Mouse (Mus musculus) brain, adult 2 months (tissue): ENCODE data around the gene Abr.
A peak's percentile ranks its signal among the peaks of the same experiment; 100 is the strongest.

Experiments used
- DNase-seq: peaks from one replicate; pipeline ENCODE4 v3.0.0; 2011; ENCODE audit warnings: low read depth, low spot score

Abr gene

DNA sequence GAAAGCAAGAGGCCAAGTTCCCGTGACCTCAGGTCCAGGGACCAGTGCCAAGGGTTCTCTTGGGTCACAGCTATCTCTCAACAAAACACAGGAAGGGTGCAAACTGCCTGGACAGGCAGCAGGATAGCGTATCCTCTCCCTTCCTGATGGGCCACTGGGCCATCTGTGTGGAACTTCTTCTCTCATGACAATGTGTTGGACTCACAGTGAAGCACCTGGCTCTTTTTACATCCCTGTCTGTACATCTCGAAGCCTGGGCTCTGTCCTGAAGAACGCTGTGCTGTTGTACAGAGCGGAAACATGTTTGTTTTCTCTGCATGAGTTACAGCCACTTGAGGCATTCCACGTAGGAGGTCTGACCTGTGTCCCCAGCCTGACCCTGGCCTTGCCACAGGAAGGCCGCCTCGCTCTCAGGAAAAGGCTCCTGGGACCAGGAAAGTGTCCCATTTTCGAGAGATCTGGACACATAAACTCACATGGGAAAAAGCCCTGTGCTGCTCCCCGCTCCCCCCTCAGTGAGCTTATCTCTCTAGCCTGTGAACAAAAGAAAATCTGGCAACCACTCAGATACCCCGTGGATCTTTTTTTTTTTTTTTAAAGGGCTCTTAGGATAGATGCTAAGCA is 242.1 kb downstream of the Abr start:
- DNase-seq = no peak

DNA sequence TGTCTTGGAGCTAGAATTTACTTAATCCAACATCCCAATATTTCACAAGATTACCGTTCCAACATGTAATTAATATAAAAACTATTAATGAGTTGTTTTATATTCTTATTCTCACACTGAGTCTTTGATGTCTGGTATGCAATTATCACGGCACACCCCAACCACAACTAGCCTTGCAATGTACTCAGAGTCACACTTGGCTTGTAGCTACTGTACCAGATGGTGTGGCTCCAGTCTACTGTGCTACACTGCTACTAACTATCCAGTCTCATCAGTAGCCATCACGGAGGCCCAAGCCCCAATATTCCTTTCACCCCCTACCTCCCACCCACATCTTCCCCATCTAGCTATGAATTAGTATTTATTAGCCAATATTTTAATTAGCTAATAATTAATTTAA is 245.7 kb downstream of the Abr start:
- DNase-seq = peak; percentile 34

DNA sequence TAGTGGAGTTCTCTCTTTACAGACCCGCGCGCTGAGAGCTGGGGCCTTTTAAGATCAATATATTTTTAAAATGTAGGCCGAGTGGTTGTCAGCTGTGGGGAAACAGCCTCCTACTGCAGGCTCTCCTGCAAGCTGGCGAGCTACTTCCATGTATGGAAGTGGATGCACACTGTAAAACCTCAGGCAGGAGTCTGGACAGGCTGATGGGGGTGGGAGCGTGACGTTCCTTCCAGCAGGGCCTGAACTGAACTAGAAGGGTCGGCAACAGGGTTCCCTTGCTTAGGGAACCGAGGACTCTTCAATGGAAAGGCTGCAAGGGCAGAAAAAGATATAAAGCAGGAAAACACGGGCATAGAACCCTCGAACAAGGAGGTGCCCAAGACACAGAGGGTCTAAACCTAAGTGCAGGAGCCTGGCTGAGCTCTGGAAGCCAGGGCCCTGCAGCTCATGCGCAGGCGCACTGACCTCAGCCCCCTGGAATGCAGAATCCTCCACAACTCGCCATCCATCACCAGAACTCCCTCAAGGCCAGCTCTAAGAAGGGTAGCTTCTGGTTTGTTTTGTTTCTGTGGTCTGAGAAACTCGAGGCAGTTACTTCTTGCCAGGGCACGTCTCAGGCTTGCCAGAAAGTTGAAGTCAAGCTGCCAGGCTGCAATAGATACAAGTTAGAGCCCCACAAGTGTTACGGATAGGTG is 247.5 kb downstream of the Abr start:
- peak; percentile 42 for DNase-seq

DNA sequence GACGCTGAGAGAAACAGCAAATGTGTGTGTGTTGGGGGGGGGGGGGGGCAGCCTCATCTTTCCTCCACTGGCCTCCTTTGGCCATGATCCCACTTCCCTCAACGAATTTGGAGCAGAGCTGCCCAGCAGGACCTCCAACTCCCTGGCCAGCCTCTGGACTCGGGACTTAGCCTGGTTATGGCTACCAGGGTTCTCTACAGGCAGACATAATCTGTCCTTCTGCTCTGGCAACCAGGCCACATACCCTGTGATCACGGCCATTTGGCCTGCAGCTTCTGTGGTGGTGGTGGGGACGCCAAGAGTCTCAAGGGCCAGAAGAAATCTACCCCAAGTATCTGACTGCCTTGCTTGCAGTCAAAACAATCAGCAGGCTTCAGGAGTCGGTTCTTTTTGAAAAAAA is 249.6 kb downstream of the Abr start:
- peak; percentile 60 for DNase-seq

DNA sequence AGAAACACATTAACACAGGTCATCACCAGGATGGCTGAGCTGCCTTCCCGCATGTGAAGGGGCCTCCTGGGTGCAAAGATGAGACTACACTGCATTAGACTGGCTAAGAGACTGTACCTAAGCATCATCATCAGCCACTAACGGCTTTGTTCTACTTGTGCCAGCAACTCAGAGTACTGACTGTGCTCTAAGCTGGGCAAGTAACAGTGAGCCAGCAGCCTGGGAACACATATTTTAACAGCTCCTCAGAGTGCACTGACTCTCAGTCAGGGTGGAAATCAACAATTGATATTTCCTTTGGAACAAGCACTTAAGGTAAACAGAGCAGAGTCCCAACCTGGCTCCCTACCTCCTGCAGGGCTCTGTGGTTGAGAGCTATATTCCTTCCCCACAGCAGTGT is 250.0 kb downstream of the Abr start:
- DNase-seq = peak; percentile 41

DNA sequence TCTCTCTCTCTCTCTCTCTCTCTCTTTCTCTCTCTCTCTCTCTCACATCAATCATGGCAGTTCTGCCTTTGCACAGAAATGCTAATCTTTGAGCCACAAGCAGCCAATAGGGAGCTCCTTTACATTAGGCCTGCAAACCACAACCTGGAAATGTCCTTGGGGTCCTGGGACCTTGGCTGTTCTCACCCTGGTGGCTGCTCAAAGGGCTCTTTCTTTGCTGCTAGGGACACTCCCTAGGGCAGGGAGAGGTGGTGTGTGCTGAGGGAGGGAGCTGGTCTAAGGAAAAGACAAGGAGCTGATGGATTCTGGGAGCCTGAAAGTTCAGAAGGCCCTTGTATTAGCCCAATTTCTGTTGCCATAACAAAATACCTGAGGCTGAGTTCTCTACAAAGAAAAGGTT is 251.6 kb downstream of the Abr start:
- DNase-seq = no peak
